Mouse (Mus musculus): ENCODE measurements around the gene Mcm9. TPM values are rescaled to one million over a fixed set of nuclear protein-coding genes. Genes with fewer than 3 reads are reported as not detected.

Mcm9 gene
- polyA plus RNA-seq, 1 experiment from 2014 or later: 3.7 TPM

DNA sequence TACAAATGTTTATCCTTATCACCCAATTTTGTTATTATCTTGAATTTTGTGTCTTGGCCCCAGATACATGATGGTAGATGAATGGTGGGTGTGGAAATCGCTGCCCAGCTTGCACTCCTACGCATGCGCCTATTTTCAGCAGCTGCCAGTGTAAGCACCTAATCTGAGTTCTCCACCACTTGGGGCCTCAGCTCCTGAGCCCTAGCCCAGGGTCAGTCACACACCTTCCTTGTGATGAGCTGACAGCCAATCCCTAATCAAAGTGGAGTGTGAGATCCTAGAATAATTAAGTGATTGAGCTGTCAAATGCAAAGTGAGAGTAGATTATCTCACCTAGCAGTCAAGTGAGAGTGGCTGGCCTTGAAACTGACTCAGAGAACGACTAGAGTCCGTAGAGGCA, 97.9 kb downstream of the Mcm9 start:
- no peaks in the 10 kb centered on the region for H3K27me3 ChIP-seq (ENCODE audit: control insufficient read depth, insufficient read depth, low read depth, low read length)
- ATAC-seq (ENCODE audit: low read depth): no peak
- no peaks in the 10 kb centered on the region for H3K36me3 ChIP-seq (ENCODE audit: control insufficient read depth, insufficient read depth)
- WGBS (ENCODE audit: insufficient replicate concordance): 64% methylated on average over 5 of the region's 5 CpGs
- no peaks in the 10 kb centered on the region for H3K9me3 ChIP-seq (replicated peaks; ENCODE audit: control insufficient read depth, low read length)
- H3K27ac ChIP-seq (ENCODE audit: low read length): no peak overlapping the region
- H3K4me2 ChIP-seq (ENCODE audit: low read depth, low read length): no peak overlapping the region
- H3K4me3 ChIP-seq (ENCODE audit: low read depth, low read length): no peak overlapping the region
- H3K9ac ChIP-seq (ENCODE audit: low read depth, low read length): no peak overlapping the region
- H3K4me1 ChIP-seq (ENCODE audit: control insufficient read depth, low read depth, low read length): no peaks in the 10 kb centered on the region

DNA sequence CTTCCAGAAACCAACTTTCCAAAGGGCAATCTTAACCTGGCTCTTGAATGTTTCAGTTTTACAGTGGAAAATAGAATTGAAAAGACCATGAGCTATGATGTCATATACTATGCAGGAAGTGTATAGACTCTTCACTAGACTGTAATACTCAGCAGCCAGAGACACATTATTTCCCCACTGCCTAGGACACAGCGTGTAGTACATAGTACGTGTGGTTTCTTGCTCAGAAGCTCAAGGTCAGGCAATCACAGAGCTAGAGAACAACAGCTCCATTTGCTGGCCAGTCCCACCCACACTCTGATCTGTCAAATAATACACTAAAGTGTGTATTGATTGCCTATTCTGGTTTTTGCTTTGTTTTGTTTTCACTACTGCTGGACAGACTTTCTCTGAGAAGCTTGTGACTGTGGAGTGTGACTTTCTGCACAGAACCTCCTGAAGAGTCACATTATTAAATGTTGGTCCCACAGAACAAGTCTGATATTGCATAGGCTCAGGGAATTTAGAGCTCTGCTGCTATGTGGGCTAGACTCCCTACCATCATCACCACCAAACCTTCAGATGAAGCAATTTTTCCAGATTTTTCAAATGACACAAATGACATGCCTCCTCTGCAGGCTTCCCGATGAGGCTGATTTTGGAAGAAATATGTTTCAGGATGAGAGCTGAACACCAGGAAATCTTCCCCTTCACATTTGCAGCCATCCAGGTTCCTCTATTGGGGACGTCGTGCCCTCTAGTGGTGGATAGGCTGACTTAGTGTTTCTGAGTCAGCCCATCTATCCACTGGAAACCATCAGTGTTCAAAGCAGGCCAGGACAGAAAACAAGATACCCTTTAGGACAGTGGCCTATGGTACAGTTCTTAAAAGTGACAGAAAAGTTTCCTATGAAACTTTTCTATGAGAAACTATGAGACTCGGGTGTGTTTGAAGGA, 102.1 kb downstream of the Mcm9 start:
- WGBS (ENCODE audit: insufficient replicate concordance): 25% methylated on average over 6 of the region's 6 CpGs
- Histone ChIP-seq H3K36me3 (ENCODE audit: control insufficient read depth, insufficient read depth) (no peaks in the 10 kb centered on the region), H3K4me3 (ENCODE audit: low read depth, low read length) (no peak overlapping the region), H3K9ac (ENCODE audit: low read depth, low read length) (no peak overlapping the region), H3K9me3 (replicated peaks; ENCODE audit: control insufficient read depth, low read length) (no peaks in the 10 kb centered on the region), H3K27me3 (ENCODE audit: control insufficient read depth, insufficient read depth, low read depth, low read length) (no peaks in the 10 kb centered on the region), H3K4me2 (ENCODE audit: low read depth, low read length) (no peak overlapping the region), H3K27ac (ENCODE audit: low read length) (no peak overlapping the region), H3K4me1 (ENCODE audit: control insufficient read depth, low read depth, low read length) (no peaks in the 10 kb centered on the region)
- ATAC-seq (ENCODE audit: low read depth): peak; percentile 70

DNA sequence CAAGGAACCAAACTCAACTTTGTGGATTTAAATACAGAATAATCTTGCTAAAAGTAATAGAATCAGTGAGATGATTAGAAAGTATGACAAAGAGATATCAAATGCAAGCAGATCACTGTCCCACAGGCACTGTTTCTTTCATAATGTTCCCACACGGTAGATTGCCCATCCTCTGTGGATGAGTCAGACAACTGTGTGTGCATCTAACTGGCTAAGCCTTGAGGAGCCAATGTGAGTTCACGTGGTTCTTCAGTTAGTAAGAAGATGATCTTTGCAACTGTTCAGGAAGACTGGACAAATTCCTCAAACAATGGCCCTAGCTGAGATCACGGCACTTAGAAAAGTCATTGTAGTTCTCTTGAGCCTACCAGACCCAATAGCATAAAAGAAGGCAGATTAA, 102.9 kb downstream of the Mcm9 start:
- no peak for ATAC-seq (ENCODE audit: low read depth)

DNA sequence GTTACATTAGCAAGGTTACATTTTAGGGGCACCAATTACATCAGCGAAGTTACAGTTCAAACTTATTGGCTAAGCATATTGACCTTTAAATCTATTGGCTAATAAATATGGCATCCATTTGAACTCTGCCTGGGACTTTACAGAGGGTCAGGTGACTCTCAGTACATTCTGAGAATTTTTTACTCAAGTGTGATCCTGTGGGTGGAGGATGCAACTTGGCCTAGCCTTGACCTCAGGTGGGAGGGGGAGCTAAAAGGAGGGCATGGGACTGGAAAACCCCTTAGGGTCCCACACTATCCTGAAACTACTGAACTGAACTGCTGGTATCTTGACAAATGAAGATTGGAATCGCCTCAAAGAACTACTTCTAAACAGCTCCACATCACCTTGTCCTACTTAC, 103.9 kb downstream of the Mcm9 start:
- Histone ChIP-seq H3K27ac (ENCODE audit: low read length) (no peak overlapping the region), H3K9ac (ENCODE audit: low read depth, low read length) (no peak overlapping the region), H3K36me3 (ENCODE audit: control insufficient read depth, insufficient read depth) (no peaks in the 10 kb centered on the region), H3K4me2 (ENCODE audit: low read depth, low read length) (no peak overlapping the region), H3K27me3 (ENCODE audit: control insufficient read depth, insufficient read depth, low read depth, low read length) (no peaks in the 10 kb centered on the region), H3K4me3 (ENCODE audit: low read depth, low read length) (no peak overlapping the region), H3K9me3 (replicated peaks; ENCODE audit: control insufficient read depth, low read length) (no peaks in the 10 kb centered on the region), H3K4me1 (ENCODE audit: control insufficient read depth, low read depth, low read length) (no peaks in the 10 kb centered on the region)
- WGBS (ENCODE audit: insufficient replicate concordance): 63% methylated on average over 2 of the region's 2 CpGs
- ATAC-seq (ENCODE audit: low read depth): no peak

More for the DNA sequence above, 102.9 kb downstream of the Mcm9 start:
- WGBS (ENCODE audit: insufficient replicate concordance): 66% methylated on average over 3 of the region's 3 CpGs
- no peak overlapping the region for H3K4me3 ChIP-seq (ENCODE audit: low read depth, low read length)
- no peaks in the 10 kb centered on the region for H3K9me3 ChIP-seq (replicated peaks; ENCODE audit: control insufficient read depth, low read length)
- H3K9ac ChIP-seq (ENCODE audit: low read depth, low read length): no peak overlapping the region
- H3K27me3 ChIP-seq (ENCODE audit: control insufficient read depth, insufficient read depth, low read depth, low read length): no peaks in the 10 kb centered on the region
- H3K4me2 ChIP-seq (ENCODE audit: low read depth, low read length): no peak overlapping the region
- H3K36me3 ChIP-seq (ENCODE audit: control insufficient read depth, insufficient read depth): no peaks in the 10 kb centered on the region
- H3K27ac ChIP-seq (ENCODE audit: low read length): no peak overlapping the region
- H3K4me1 ChIP-seq (ENCODE audit: control insufficient read depth, low read depth, low read length): no peaks in the 10 kb centered on the region

DNA sequence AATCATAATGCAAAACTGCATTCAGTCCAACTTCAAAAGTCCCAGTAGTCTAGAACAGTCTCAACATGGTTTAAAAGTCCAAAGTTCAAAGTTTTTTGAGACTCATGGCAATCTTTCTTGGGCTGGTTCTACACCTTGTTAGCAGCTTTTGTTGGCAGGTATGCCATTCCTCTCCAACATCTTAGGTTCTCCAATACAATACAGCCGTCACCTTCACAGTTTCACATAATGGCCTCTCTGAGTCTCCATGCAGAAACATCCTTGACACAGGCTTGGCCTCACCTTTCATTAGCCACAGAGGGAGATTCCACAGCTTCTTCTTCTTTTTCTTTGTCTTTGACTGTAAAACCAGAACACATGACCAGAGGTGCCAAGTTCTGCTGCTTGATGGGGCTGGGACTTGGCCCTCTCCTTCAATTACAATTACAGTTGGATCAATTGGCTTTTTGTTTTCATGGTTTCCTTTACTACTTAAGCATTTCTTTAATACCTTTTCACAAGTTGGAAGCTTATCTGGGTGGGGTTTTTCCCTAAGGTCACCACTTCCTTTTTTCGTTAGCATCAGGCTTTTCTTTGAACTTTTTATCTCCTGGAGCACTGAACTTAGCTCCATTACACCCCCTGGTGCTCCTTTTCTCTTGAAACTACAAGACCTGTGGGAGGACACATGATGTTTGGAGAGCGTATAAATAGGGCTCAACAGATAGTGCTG, 104.8 kb downstream of the Mcm9 start:
- Histone ChIP-seq H3K27me3 (ENCODE audit: control insufficient read depth, insufficient read depth, low read depth, low read length) (no peaks in the 10 kb centered on the region), H3K9me3 (replicated peaks; ENCODE audit: control insufficient read depth, low read length) (no peaks in the 10 kb centered on the region), H3K27ac (ENCODE audit: low read length) (no peak overlapping the region), H3K36me3 (ENCODE audit: control insufficient read depth, insufficient read depth) (no peaks in the 10 kb centered on the region), H3K4me2 (ENCODE audit: low read depth, low read length) (no peak overlapping the region), H3K4me3 (ENCODE audit: low read depth, low read length) (no peak overlapping the region), H3K4me1 (ENCODE audit: control insufficient read depth, low read depth, low read length) (no peaks in the 10 kb centered on the region), H3K9ac (ENCODE audit: low read depth, low read length) (no peak overlapping the region)
- 38% methylated on average over 3 of the region's 3 CpGs for WGBS (ENCODE audit: insufficient replicate concordance)
- ATAC-seq (ENCODE audit: low read depth): no peak

DNA sequence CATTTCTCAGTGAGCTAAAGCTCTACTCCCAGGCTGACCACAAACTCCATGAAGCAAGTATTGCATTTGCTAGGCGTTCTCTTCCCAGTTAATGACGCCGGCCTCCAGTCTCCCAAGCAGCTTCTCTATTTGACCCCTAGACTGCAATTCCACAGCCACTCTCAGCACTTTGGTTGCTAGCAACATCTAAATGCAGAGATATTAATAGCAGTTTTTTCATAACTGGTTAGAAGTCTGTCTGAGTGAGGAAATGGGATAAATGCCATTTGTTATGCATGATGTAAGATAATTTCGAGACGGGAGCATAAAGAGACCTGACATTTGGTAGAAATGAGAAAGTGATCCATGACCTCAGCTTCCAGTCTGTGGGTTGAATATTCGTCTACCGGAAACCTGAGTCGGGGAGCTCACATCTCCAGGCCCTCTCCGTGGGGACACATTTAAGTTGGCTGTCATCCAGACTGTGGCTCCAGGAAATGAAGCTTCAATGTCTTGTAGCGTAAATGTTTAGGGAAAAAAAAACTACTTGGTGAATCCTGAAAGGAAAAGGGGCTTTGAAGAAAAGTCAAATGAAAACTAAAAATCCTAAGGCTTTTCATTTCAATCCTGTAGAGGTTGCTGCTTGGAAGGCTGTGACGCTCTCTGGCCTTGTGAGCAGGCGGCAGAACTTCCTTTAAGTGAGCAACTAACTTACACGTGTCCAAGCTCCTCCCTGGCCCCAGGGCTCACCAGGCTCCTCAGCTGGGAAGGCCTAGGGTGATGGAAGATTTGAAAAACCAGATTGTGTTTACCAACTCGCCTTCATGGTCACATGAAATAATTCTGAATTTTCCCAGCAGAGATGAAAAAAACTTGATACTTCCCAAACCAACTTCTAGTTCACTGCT, 110.9 kb downstream of the Mcm9 start:
- Histone ChIP-seq H3K27ac (ENCODE audit: low read length) (no peak overlapping the region), H3K4me3 (ENCODE audit: low read depth, low read length) (no peak overlapping the region), H3K9me3 (replicated peaks; ENCODE audit: control insufficient read depth, low read length) (no peaks in the 10 kb centered on the region), H3K36me3 (ENCODE audit: control insufficient read depth, insufficient read depth) (no peaks in the 10 kb centered on the region), H3K27me3 (ENCODE audit: control insufficient read depth, insufficient read depth, low read depth, low read length) (no peaks in the 10 kb centered on the region), H3K4me2 (ENCODE audit: low read depth, low read length) (no peak overlapping the region), H3K4me1 (ENCODE audit: control insufficient read depth, low read depth, low read length) (no peaks in the 10 kb centered on the region), H3K9ac (ENCODE audit: low read depth, low read length) (no peak overlapping the region)
- ATAC-seq (ENCODE audit: low read depth): no peak
- 60% methylated on average over 14 of the region's 14 CpGs for WGBS (ENCODE audit: insufficient replicate concordance)

DNA sequence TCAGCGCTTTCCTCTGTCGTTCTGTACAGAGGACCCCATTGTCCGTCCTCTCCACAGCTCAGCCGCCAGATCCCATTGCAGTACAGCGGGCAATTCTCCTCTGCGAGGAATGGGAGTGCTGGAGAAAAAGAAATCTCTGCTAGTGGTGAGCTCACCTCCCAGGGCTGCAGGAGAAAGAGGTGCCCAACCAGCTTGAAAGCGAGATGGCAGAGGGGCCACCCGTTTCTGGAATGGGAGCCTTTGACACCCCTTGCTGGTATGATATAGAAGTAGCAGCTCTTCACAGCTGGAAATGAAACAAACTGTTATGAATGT, 111.7 kb downstream of the Mcm9 start:
- ATAC-seq (ENCODE audit: low read depth): no peak
- WGBS (ENCODE audit: insufficient replicate concordance): 67% methylated on average over 8 of the region's 8 CpGs
- Histone ChIP-seq H3K27ac (ENCODE audit: low read length) (no peak overlapping the region), H3K36me3 (ENCODE audit: control insufficient read depth, insufficient read depth) (no peaks in the 10 kb centered on the region), H3K4me3 (ENCODE audit: low read depth, low read length) (no peak overlapping the region), H3K27me3 (ENCODE audit: control insufficient read depth, insufficient read depth, low read depth, low read length) (no peaks in the 10 kb centered on the region), H3K4me2 (ENCODE audit: low read depth, low read length) (no peak overlapping the region), H3K9ac (ENCODE audit: low read depth, low read length) (no peak overlapping the region), H3K4me1 (ENCODE audit: control insufficient read depth, low read depth, low read length) (no peaks in the 10 kb centered on the region), H3K9me3 (replicated peaks; ENCODE audit: control insufficient read depth, low read length) (no peaks in the 10 kb centered on the region)

DNA sequence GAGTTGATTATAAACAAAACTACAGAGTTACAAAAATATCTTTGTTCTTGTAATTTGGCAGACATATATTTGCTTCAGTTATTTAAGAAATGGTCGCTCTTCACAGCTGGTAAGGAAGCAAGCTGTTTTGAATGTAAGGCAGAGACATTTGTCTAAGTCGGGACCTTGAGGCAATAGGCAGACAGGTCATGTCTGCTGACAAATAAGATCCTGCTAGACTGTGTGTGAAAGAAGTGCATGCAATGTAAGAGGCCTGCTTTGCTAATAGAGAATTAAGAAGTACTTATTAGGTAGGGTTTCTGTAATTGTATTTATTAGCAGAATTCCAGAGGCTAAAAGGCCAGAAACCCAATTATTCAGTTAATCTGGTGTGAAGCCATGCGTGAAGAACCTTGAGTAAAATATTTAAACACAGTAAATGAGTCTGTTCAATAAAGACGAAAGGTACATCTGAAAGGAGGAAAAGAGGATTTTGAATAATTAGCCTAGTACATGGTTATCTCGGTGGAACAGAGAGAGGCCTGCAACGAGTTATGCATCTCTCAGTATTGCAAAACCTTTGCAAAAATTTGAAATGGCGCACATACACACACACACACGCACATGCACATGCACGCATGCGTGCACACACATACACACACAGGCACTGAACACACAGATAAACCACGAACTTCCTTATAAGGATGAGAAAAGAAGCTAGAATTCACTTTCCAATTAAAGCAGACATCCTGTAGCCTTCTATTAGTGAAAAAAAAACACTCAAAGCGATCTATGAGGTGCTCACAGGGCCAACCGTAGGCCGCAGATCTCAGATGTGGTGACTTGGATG, 112.3 kb downstream of the Mcm9 start:
- H3K4me2 ChIP-seq (ENCODE audit: low read depth, low read length): no peak overlapping the region
- 70% methylated on average over 14 of the region's 14 CpGs for WGBS (ENCODE audit: insufficient replicate concordance)
- H3K9me3 ChIP-seq (replicated peaks; ENCODE audit: control insufficient read depth, low read length): no peaks in the 10 kb centered on the region
- no peak overlapping the region for H3K4me3 ChIP-seq (ENCODE audit: low read depth, low read length)
- H3K9ac ChIP-seq (ENCODE audit: low read depth, low read length): no peak overlapping the region
- no peak for ATAC-seq (ENCODE audit: low read depth)
- H3K27me3 ChIP-seq (ENCODE audit: control insufficient read depth, insufficient read depth, low read depth, low read length): no peaks in the 10 kb centered on the region
- H3K36me3 ChIP-seq (ENCODE audit: control insufficient read depth, insufficient read depth): no peaks in the 10 kb centered on the region
- H3K4me1 ChIP-seq (ENCODE audit: control insufficient read depth, low read depth, low read length): no peaks in the 10 kb centered on the region
- H3K27ac ChIP-seq (ENCODE audit: low read length): no peak overlapping the region

Data from liver, embryonic 16.5 days (tissue).